Mouse (Mus musculus) megakaryocyte, adult 5-6 weeks (primary cell): ENCODE data around the gene Lrrd1. TPM values are rescaled to one million over a fixed set of nuclear protein-coding genes. Genes with fewer than 3 reads are reported as not detected.

Experiments used
- total RNA-seq, 2 experiments: library from RNA; stranded (forward) in 1 of 2; stranded (reverse) in 1 of 2; fragments of 153-499, 151-499 nt in 1 of 2; fragments of 221-1000, 200-1000 nt in 1 of 2; gene quantifications; 2 replicates each; pipeline versions ENCODE4 v1.2.3 to v1.2.4; 2015 to 2017

Lrrd1 gene
- total RNA-seq, 2 experiments from 2014 or later, result 0.07 TPM; not detected in 1

Other genes with a start within 250 kb of the Lrrd1 start
- 10.4 and 22.3 TPM in 2 replicates for gene Pex1, start 249.1 kb upstream of the Lrrd1 start, total RNA-seq (2015)
- 16.6 TPM in 2 replicates for gene Pex1, start 249.1 kb upstream of the Lrrd1 start, total RNA-seq (2017)
- gene Rbm48, start 248.6 kb upstream of the Lrrd1 start, total RNA-seq (2015), result 9.8 and 10.4 TPM in 2 replicates
- 17.4 and 18.1 TPM in 2 replicates for gene Rbm48, start 248.6 kb upstream of the Lrrd1 start, total RNA-seq (2017)
- gene Tmbim7, start 194.0 kb upstream of the Lrrd1 start, total RNA-seq (2015), result 0.59 TPM in 1 of 2 replicates, not detected in the other
- not detected in 2 replicates for gene Tmbim7, start 194.0 kb upstream of the Lrrd1 start, total RNA-seq (2017)
- 116 and 122 TPM in 2 replicates for gene Gatad1, start 188.0 kb upstream of the Lrrd1 start, total RNA-seq (2015)
- gene Gatad1, start 188.0 kb upstream of the Lrrd1 start, total RNA-seq (2017), result 160 and 173 TPM in 2 replicates
- gene Ankib1, start 42.2 kb upstream of the Lrrd1 start, total RNA-seq (2015), result 21.0 and 24.8 TPM in 2 replicates
- gene Ankib1, start 42.2 kb upstream of the Lrrd1 start, total RNA-seq (2017), result 29.4 and 31.8 TPM in 2 replicates
- 48.7 and 53.7 TPM in 2 replicates for gene Krit1, start 42.0 kb upstream of the Lrrd1 start, total RNA-seq (2015)
- 47.4 and 58.8 TPM in 2 replicates for gene Krit1, start 42.0 kb upstream of the Lrrd1 start, total RNA-seq (2017)
- 7.9 and 9.2 TPM in 2 replicates for gene Mterf1a, start 48.8 kb downstream of the Lrrd1 start, total RNA-seq (2015)
- 11.0 and 12.7 TPM in 2 replicates for gene Mterf1a, start 48.8 kb downstream of the Lrrd1 start, total RNA-seq (2017)
- 29.8 and 33.7 TPM in 2 replicates for gene Akap9, start 82.9 kb downstream of the Lrrd1 start, total RNA-seq (2015)
- 36.0 and 39.3 TPM in 2 replicates for gene Akap9, start 82.9 kb downstream of the Lrrd1 start, total RNA-seq (2017)